Mouse (Mus musculus) heart, adult 8-10 months (tissue): ENCODE data around the gene Tysnd1. TPM values are rescaled to one million over a fixed set of nuclear protein-coding genes. Genes with fewer than 3 reads are reported as not detected.

ENCODE experiments used
- DNase-seq: peaks from one replicate; pipeline ENCODE4 v3.0.0; 2022; ENCODE audit warnings: low spot score
- total RNA-seq, 4 experiments: library from RNA; stranded (reverse); gene quantifications; 2 replicates each; pipeline ENCODE4 v1.2.4; 2022

Gene Tysnd1
- total RNA-seq, 4 experiments from 2014 or later = 21.8 to 24.1 (median 23.6) TPM

DNA sequence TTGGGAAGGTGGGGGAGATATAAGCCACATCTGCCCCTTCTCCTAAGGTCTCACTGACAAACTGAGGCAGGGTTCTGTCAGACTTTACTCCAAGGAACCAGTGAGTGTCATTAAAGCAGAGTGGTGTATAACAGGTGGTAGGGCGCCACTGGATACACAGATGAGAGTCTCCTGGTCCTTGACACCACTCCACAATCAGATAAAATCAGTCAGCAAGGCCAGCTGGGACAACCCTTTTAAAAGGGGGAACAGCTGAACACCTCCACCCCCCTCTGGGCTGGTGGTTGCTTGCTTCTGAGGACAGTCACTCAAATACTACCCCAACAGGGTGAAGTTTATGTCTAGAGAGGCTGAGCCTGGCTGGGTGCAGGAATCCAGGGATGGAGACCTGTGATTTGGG lies 42.2 kb downstream of the Tysnd1 start:
- DNase-seq = no peak

DNA sequence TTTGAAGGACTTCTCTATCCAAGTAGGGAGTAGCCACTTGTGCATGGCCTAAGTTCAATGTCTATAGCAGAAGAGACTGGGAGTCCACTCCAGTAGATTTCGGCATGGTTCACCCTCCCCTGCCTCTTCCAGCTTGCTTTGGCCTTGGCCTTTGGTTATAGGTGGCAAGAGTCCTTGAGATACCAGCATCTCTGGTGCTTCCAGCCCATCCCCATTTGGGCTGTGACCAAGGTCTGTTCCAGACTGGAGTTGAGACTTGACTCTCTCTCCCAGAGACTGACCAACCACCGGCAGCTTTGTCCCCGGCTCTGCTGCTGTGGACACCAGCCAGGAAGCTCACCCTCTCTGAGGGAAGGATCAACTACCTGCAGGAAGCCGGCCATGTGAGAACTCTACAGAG lies 42.8 kb downstream of the Tysnd1 start:
- DNase-seq = no peak

GRCm38 (mm10) chr10:61741306-61741705 lies 46.0 kb downstream of the Tysnd1 start:
- DNase-seq = no peak

- DNase-seq = no peak
Observed at GRCm38 (mm10) chr10:61741873-61742272, 46.6 kb downstream of the Tysnd1 start.

DNA sequence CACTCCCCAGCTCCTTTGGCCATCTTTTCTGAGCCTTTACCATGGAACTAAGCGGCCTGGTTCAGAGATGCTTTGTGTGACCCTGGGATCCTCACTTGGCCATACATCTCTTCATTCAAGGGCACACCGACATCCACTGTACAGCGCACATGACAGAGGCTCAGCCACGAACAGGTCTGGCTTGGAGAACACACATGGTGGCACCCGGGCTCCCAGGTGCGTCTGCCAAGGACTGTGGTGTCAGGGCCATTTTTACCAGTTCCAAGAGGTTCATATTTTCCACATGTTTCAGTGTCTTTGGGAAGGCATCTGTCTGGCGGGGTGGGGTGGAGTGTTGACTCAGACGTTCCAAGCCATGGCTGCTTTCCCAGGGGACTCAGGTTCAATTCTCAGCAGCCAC lies 47.0 kb downstream of the Tysnd1 start:
- no peak for DNase-seq

DNA sequence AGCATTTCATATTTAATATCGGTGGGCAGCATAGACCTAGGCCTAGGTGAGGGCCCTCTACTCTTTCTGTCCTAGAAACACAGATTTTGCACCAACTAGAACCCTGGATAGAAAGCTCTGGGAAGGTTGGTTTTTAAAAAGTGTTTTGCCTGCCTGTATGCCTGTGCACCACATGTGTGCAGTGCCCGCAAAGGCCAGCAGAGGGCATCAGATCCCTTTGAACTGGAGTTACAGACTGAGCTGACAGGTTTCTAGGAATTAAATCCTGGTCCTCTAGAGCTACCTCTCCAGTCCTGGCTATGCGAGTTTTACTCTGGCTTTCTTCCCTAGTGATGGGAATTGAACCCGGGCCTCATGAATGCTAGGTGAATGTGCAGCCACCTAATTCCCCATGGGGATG lies 49.8 kb downstream of the Tysnd1 start:
- no peak for DNase-seq

GRCm38 (mm10) chr10:61747302-61747701 lies 52.0 kb downstream of the Tysnd1 start:
- DNase-seq = no peak

DNA sequence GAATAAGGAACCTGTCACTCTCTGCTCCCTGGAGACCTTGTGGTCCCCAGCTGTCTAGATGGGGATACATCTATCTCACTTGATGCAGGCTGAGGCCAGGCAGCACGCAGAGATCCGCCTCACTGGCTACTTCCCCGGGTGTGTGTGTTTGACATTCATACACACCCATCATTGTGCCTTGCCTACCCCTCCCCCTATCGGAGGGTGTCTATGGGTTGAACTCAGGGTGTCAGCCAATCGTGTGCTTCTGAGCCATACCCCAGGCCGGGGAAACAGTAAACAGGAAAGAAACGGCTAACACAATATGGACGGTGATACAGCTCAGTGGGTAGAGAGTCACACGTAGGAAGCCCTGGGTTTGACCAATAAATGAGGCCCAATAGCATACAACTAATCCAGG lies 54.7 kb downstream of the Tysnd1 start:
- no peak for DNase-seq

- DNase-seq = no peak
Observed at GRCm38 (mm10) chr10:61751534-61752219, 56.4 kb downstream of the Tysnd1 start.

Other genes with a start within 250 kb of the Tysnd1 start
- 10 to 100 TPM; 59.5 to 77.7 (median 70.8) TPM for gene Eif4ebp2, start 242.9 kb upstream of the Tysnd1 start, total RNA-seq
- 10 to 100 TPM; 32.7 to 43.3 (median 40.3) TPM for gene Lrrc20, start 219.7 kb upstream of the Tysnd1 start, total RNA-seq
- under 1 TPM in 2 of 4 experiments, not detected in 2; 0.08 to 0.13 TPM for gene Npffr1, start 100.0 kb upstream of the Tysnd1 start, total RNA-seq
- gene Ppa1, start 47.0 kb upstream of the Tysnd1 start, total RNA-seq = 10 to 100 TPM; 71.2 to 81.2 (median 74.4) TPM
- gene Sar1a, start 15.2 kb upstream of the Tysnd1 start, total RNA-seq = 100 to 1,000 TPM; 159 to 182 (median 170) TPM
- 10 to 100 TPM; 21.1 to 29.9 (median 25.6) TPM for gene Aifm2, start 19.7 kb downstream of the Tysnd1 start, total RNA-seq
- gene H2afy2, start 88.6 kb downstream of the Tysnd1 start, total RNA-seq = 1 to 10 TPM; 3.7 to 5.2 (median 4.6) TPM